Mouse (Mus musculus): ENCODE measurements around the gene Trpv2. TPM values are rescaled to one million over a fixed set of nuclear protein-coding genes. Genes with fewer than 3 reads are reported as not detected.

The Trpv2 gene
- polyA plus RNA-seq, 1 experiment from 2014 or later: 4.2 TPM

DNA sequence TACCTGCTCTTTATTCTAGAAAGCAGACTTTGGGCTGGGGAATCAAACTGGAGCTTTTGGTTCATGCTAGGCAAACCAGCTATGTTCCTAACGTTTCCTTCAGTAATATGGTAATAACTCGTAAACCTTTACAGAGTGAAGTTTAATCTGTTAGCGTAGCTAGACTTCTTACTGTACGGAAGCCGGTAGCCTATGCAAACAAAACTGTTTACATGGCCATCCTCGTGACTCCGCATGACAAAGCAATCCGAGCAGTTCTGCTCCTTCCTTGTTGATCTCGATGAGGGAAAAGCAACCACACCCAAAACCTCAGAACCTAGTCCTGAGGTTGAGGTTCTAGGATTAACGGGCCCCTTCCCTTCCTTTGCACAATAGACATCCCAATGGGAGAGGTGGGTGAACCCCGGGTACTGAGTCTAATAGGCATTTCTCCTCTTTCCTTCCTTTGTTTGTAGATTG lies 24.0 kb upstream of the Trpv2 start:
- Histone ChIP-seq H3K4me2 (peak overlapping the region; percentile 90), H3K4me3 (peak overlapping the region; percentile 79), H3K9ac (peak overlapping the region; percentile 95), H3K36me3 (peaks cover 16% of the 10 kb centered on the region), H3K27me3 (no peaks in the 10 kb centered on the region), H3K9me3 (replicated peaks) (no peaks in the 10 kb centered on the region), H3K27ac (peak overlapping the region; percentile 97), H3K4me1 (replicated peaks) (peaks cover 24% of the 10 kb centered on the region)
- WGBS: 1% methylated on average over 11 of the region's 11 CpGs
- peak; percentile 6; the same call in 1 of the 2 replicates for ATAC-seq (replicated peaks; ENCODE audit: insufficient number of reproducible peaks, insufficient read depth, low FRiP score, low read depth)

DNA sequence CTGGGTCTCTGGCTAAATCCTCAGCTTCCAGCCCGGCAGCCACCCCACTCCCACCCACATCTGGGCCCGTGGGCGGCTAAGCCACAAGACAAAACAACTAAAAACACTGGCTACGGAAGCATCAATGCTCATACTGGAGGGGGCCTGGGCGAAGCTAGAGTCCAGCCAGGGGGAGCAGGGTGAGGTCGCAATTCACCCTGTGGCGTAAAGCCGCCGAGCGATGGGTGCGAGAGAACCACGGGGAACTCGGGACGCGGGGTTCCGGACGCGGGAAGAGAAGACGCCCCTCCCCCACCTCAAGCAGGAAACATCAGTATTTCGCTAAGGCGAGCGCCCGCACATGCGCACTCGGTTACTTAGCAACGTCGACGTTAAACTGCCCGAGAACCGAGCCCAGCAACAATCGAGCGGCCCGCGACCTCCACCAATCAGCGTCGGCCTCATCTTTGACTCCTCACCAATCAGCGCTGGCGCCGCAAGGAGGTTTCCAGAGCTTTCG lies 23.5 kb upstream of the Trpv2 start, which contains the start of gene Ubb:
Gene Ubb (plus strand): TSS at position 445 of the 499 bp plus-strand sequence.
- WGBS: under 1% methylated on average over 40 of the region's 40 CpGs
- Histone ChIP-seq H3K9ac (peak within 1 kb of the TSS; percentile 95), H3K27ac (peak within 1 kb of the TSS; percentile 97), H3K27me3 (no peaks in the 10 kb centered on the region), H3K4me1 (replicated peaks) (peaks cover 24% of the 10 kb centered on the region), H3K36me3 (peaks cover 22% of the 10 kb centered on the region), H3K4me3 (peak within 1 kb of the TSS; percentile 79), H3K9me3 (replicated peaks) (no peaks in the 10 kb centered on the region), H3K4me2 (peak within 1 kb of the TSS; percentile 90)
- peak; percentile 96 for ATAC-seq (replicated peaks; ENCODE audit: insufficient number of reproducible peaks, insufficient read depth, low FRiP score, low read depth)

DNA sequence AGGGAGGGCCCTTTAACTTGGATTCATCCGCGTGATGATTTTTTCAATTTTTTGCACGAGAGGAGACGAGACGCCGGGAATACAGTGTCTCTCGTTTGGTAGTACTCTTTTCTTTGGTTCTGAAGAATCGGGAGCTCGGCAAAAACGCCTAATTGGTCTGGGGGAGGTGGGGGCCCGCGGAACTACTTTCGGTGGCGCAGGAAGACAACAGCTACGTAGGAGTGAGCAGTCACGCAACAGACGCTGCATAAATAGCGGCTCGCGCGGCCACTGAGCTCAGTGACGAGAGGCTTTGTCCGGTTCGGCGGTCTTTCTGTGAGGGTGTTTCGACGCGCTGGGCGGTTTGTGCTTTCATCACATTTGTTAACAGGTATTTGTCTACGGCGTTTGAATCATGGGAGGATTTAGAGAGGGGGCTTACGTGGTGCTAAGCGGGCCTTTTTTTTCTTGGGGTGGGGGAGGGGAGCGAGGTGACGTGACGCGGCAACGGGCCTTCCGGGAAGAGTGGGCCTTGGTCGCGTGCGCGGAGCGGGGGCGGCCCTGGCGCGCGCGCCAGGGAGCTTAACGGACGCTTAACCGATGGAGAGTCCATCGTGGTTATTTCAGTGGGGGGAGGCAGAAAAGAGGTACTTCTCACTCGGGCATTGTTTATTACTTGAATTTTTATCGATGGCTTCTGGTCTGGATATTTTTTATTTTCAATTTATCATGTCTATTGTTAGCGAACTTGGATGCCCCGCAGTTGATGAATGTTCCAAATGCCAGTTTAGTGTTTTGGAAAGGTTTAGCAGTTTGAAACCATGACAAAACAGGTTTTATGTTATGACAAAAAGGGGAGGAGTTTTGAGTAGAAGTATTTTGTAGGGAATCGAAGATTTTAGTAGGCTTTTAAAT lies 22.8 kb upstream of the Trpv2 start:
- H3K27me3 ChIP-seq: no peaks in the 10 kb centered on the region
- under 1% methylated on average over 58 of the region's 58 CpGs for WGBS
- peak overlapping the region; percentile 81 for H3K27ac ChIP-seq
- H3K4me1 ChIP-seq (replicated peaks): peaks cover 24% of the 10 kb centered on the region
- peak overlapping the region; percentile 57 for H3K9ac ChIP-seq
- H3K4me3 ChIP-seq: peak overlapping the region; percentile 79
- H3K9me3 ChIP-seq (replicated peaks): no peaks in the 10 kb centered on the region
- peak overlapping the region; percentile 90 for H3K4me2 ChIP-seq
- H3K36me3 ChIP-seq: peaks cover 23% of the 10 kb centered on the region
- ATAC-seq (replicated peaks; ENCODE audit: insufficient number of reproducible peaks, insufficient read depth, low FRiP score, low read depth): peak; percentile 72

GRCm38 (mm10) chr11:62553186-62553585 lies 21.1 kb upstream of the Trpv2 start:
- H3K9ac ChIP-seq: peak overlapping the region; percentile 51
- WGBS: 30% methylated on average over 1 of the region's 1 CpGs
- H3K9me3 ChIP-seq (replicated peaks): no peaks in the 10 kb centered on the region
- no peak overlapping the region for H3K27ac ChIP-seq
- no peaks in the 10 kb centered on the region for H3K27me3 ChIP-seq
- H3K36me3 ChIP-seq: peaks cover 23% of the 10 kb centered on the region
- ATAC-seq (replicated peaks; ENCODE audit: insufficient number of reproducible peaks, insufficient read depth, low FRiP score, low read depth): no peak
- H3K4me3 ChIP-seq: peak overlapping the region; percentile 57
- H3K4me2 ChIP-seq: peak overlapping the region; percentile 90
- peaks cover 24% of the 10 kb centered on the region for H3K4me1 ChIP-seq (replicated peaks)

DNA sequence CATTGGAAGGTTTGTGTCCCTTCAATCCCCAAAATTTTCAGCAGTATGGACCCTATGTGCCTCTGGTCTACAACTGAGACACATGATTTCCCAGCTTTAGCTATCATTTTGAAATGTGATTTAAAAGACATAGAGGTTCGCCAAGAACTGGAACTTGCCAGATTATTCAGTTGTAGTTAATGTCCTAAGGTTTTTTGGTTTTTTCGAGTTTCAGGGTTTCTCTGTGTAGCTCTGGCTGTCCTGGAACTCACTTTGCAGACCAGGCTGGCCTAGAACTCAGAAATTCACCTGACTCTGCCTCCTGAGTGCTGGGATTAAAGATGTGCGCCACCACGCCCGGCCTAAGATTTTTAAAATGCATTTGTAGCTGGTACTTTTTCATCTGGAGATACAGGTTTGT lies 20.7 kb upstream of the Trpv2 start:
- Histone ChIP-seq H3K9ac (peak overlapping the region; percentile 51), H3K9me3 (replicated peaks) (no peaks in the 10 kb centered on the region), H3K27me3 (no peaks in the 10 kb centered on the region), H3K27ac (no peak overlapping the region), H3K4me3 (peak overlapping the region; percentile 57), H3K4me2 (peak overlapping the region; percentile 90), H3K4me1 (replicated peaks) (peaks cover 24% of the 10 kb centered on the region), H3K36me3 (peaks cover 23% of the 10 kb centered on the region)
- 77% methylated on average over 5 of the region's 5 CpGs for WGBS
- ATAC-seq (replicated peaks; ENCODE audit: insufficient number of reproducible peaks, insufficient read depth, low FRiP score, low read depth): no peak

DNA sequence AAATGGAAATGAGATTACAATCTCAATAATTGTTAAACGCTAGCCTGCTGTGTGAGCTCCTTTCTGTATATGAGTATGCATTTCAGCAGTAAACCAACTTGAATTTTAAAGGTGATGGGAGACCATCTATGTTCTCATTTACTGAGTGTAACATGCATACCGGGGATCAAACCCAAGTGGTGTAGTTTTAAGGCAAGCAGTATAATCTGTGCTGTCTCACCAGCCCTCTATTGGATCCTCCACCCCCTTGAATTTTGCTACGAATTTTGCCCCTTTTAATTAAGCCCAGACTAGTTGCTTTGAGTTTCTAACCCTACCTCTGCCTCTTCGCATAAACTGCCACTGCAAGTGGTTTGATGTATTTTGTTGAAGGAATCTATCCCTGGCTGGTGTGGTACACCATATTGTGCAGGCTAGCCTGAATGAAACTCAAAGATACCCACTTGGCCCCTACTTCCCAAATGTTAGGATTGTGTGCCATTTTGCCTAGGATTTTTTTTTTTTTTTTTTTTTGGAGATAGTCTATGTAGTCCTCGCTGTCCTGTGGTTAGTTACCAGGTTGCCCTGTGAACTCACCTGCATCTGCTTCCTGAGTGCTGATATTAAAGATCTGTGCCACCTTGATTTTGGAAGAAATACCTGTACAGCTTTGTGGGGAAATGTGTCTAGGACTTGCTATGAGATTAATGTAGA lies 20.0 kb upstream of the Trpv2 start:
- ATAC-seq (replicated peaks; ENCODE audit: insufficient number of reproducible peaks, insufficient read depth, low FRiP score, low read depth): no peak
- H3K27me3 ChIP-seq: no peaks in the 10 kb centered on the region
- peak overlapping the region; percentile 51 for H3K9ac ChIP-seq
- no peak overlapping the region for H3K27ac ChIP-seq
- H3K9me3 ChIP-seq (replicated peaks): no peaks in the 10 kb centered on the region
- peak overlapping the region; percentile 57 for H3K4me3 ChIP-seq
- peaks cover 29% of the 10 kb centered on the region for H3K4me1 ChIP-seq (replicated peaks)
- H3K4me2 ChIP-seq: peak overlapping the region; percentile 90
- 75% methylated on average over 5 of the region's 5 CpGs for WGBS
- peaks cover 23% of the 10 kb centered on the region for H3K36me3 ChIP-seq

DNA sequence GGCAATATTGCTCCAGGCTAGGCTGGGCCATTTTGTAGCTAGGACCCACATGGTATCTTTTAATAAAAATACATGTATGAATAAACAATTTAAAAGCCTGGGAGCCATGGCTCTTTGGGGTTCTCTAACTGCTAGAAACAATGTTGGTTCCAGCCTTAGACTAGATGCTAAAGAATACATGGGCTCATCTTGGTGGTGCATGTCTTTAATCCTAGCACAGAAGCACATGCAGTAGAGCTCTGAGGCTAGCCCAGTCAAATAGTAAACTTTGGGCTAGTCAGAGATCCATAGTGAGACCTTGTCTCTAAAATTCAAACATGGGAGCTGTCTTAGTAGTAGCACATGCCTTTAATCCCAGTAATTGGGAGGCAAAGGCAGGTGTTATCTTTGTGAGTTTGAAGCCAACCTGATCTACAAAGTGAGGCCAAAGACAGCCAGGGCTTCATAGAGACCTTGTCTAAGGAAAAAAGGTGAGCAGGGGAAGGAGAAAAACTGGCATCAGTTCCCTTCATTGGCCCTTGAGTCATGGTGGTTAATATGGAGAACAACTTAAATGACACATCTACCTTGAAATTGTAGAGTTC lies 19.3 kb upstream of the Trpv2 start:
- H3K27ac ChIP-seq: no peak overlapping the region
- H3K9me3 ChIP-seq (replicated peaks): no peaks in the 10 kb centered on the region
- H3K4me1 ChIP-seq (replicated peaks): peaks cover 25% of the 10 kb centered on the region
- H3K27me3 ChIP-seq: no peaks in the 10 kb centered on the region
- ATAC-seq (replicated peaks; ENCODE audit: insufficient number of reproducible peaks, insufficient read depth, low FRiP score, low read depth): no peak
- H3K36me3 ChIP-seq: peaks cover 23% of the 10 kb centered on the region
- no peak overlapping the region for H3K9ac ChIP-seq
- peak overlapping the region; percentile 57 for H3K4me3 ChIP-seq
- H3K4me2 ChIP-seq: peak overlapping the region; percentile 90

DNA sequence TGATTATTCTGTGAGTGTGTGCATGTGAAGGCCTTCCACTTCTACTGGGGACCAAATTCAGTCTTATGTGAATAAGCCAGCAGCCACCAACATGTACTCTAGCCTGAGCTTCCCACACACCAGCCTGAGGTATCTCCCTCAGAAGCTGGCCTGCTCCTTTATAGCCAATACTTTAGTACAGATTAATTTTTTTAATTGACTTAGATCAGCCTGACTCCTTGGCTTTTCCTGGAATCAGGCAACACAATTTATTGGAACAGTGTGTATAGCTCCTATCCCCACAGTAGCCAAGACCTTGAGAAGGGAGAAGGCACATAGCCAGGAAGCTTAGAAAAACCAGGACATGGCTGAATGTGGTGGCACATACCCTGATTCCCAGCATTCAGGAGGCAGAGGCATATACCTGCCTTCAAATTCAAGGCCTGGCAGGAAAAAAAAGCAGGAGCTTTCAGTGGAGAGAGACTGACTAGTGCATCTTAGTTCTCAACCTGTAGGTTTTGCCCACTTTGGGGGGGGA lies 18.3 kb upstream of the Trpv2 start:
- Histone ChIP-seq H3K36me3 (peaks cover 23% of the 10 kb centered on the region), H3K4me2 (no peak overlapping the region), H3K27me3 (no peaks in the 10 kb centered on the region), H3K4me1 (replicated peaks) (peaks cover 25% of the 10 kb centered on the region), H3K4me3 (no peak overlapping the region), H3K27ac (no peak overlapping the region; the same call in 1 of the 2 replicates), H3K9ac (no peak overlapping the region), H3K9me3 (replicated peaks) (no peaks in the 10 kb centered on the region)
- ATAC-seq (replicated peaks; ENCODE audit: insufficient number of reproducible peaks, insufficient read depth, low FRiP score, low read depth): no peak

DNA sequence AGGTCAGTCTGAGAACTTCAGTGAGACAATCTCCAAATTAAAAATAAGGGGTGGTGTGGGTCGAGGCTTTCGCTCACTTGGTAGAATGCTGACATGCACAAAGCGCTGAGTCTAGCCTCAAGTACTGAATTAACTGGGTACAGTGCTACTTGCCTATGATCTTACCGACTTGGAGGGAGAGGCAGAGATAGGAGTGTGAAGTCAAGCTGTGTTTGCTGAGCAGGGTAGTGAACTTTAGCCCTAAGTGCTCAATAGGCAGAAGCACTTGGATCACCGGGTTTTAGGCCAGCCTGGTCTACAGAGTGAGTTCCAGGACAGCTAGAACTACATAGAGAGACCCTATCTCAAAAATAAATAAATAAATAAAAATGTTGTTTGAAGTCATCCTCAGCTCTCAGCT lies 17.1 kb upstream of the Trpv2 start:
- no peaks in the 10 kb centered on the region for H3K27me3 ChIP-seq
- H3K27ac ChIP-seq: no peak overlapping the region
- H3K36me3 ChIP-seq: peaks cover 23% of the 10 kb centered on the region
- no peak for ATAC-seq (replicated peaks; ENCODE audit: insufficient number of reproducible peaks, insufficient read depth, low FRiP score, low read depth)
- no peak overlapping the region for H3K4me3 ChIP-seq
- WGBS: 58% methylated on average over 5 of the region's 5 CpGs
- H3K9me3 ChIP-seq (replicated peaks): no peaks in the 10 kb centered on the region
- H3K9ac ChIP-seq: no peak overlapping the region
- H3K4me1 ChIP-seq (replicated peaks): peaks cover 25% of the 10 kb centered on the region
- no peak overlapping the region for H3K4me2 ChIP-seq

DNA sequence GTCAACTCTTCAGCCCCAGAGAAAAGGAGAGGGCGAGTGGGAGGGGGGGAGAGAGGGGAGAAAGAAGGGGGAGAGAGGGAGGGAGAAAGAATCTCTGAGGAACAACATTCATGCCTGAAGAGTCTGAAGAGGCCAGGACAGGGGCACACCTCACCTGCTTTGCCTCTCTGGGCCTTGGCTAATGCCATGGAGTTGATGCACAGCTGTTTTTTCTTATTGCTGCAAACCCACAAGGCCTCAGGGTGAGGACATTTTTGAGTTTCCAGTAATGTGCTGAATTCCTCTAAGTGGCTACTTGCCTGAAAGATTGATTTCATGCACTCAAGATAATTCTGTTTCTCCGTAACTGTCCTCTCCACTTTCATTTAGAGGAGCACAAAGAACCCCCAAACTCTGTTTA lies 16.1 kb upstream of the Trpv2 start:
- Histone ChIP-seq H3K9me3 (replicated peaks) (no peaks in the 10 kb centered on the region), H3K4me1 (replicated peaks) (peaks cover 25% of the 10 kb centered on the region), H3K27me3 (no peaks in the 10 kb centered on the region), H3K4me3 (no peak overlapping the region), H3K36me3 (peaks cover 21% of the 10 kb centered on the region), H3K4me2 (no peak overlapping the region), H3K9ac (no peak overlapping the region), H3K27ac (no peak overlapping the region)
- no peak for ATAC-seq (replicated peaks; ENCODE audit: insufficient number of reproducible peaks, insufficient read depth, low FRiP score, low read depth)
- 61% methylated on average over 2 of the region's 2 CpGs for WGBS
